Mouse (Mus musculus) heart, embryonic 10.5 days (tissue): ENCODE results near the gene Chsy1. TPM values are rescaled to one million over a fixed set of nuclear protein-coding genes. Genes with fewer than 3 reads are reported as not detected.

Experiments
- DNase-seq: peaks from one replicate; pipeline ENCODE4 v3.0.0-alpha.2; 2017; ENCODE audit warnings: low spot score
- H3K27ac ChIP-seq: fragments of 300-500 bp; sonication (generic); 2 replicates; pipeline ENCODE4 v1.5.1; 2016; ENCODE audit warnings: mild to moderate bottlenecking
- H3K27me3 ChIP-seq: fragments of 300-500 bp; sonication (generic); 2 replicates; pipeline ENCODE4 v1.6.1; 2016; ENCODE audit warnings: mild to moderate bottlenecking; ENCODE audit not compliant: poor library complexity, insufficient read depth, severe bottlenecking
- H3K36me3 ChIP-seq: fragments of 300-500 bp; sonication (generic); 2 replicates; pipeline ENCODE4 v1.6.1; 2016; ENCODE audit warnings: mild to moderate bottlenecking, moderate library complexity
- H3K4me1 ChIP-seq: fragments of 300-500 bp; sonication (generic); 2 replicates; pipeline ENCODE4 v1.6.1; 2016; ENCODE audit warnings: mild to moderate bottlenecking
- H3K4me3 ChIP-seq: fragments of 300-500 bp; sonication (generic); 2 replicates; pipeline ENCODE4 v1.5.1; 2016; ENCODE audit warnings: mild to moderate bottlenecking, moderate library complexity
- H3K9me3 ChIP-seq: fragments of 300-500 bp; sonication (generic); 2 replicates; pipeline ENCODE4 v1.6.1; 2016; ENCODE audit warnings: mild to moderate bottlenecking, moderate library complexity
- WGBS: fragments of 180-500 bp; shearing (Covaris S2); methylation state at CpG from one replicate; pipeline ENCODE4 v1.1.7; 2016; 5-methylcytosine and 5-hydroxymethylcytosine counted together
- polyA plus RNA-seq: library from polyadenylated mRNA; unstranded; fragments of >200 nt; fragmentation: Nextera tagmentation; extraction: Ambion mirVana; gene quantifications from 2 replicates; pipeline ENCODE4 v1.2.1, GENCODE M21; 2016

The Chsy1 gene
- polyA plus RNA-seq, 1 experiment from 2014 or later: 21.0 TPM

GRCm38 (mm10) chr7:66217011-66217410, 107.7 kb downstream of the Chsy1 start:
- H3K9me3 ChIP-seq: no peaks in the 10 kb centered on the region
- peak; percentile 47 for DNase-seq
- no peak overlapping the region for H3K4me3 ChIP-seq
- no peaks in the 10 kb centered on the region; the same call in 1 of the 2 replicates for H3K27me3 ChIP-seq
- WGBS: 84% methylated on average over 7 of the region's 7 CpGs
- H3K36me3 ChIP-seq: no peaks in the 10 kb centered on the region
- peaks cover 25% of the 10 kb centered on the region for H3K4me1 ChIP-seq
- H3K27ac ChIP-seq: peak overlapping the region; percentile 77; the same call in 1 of the 2 replicates

DNA sequence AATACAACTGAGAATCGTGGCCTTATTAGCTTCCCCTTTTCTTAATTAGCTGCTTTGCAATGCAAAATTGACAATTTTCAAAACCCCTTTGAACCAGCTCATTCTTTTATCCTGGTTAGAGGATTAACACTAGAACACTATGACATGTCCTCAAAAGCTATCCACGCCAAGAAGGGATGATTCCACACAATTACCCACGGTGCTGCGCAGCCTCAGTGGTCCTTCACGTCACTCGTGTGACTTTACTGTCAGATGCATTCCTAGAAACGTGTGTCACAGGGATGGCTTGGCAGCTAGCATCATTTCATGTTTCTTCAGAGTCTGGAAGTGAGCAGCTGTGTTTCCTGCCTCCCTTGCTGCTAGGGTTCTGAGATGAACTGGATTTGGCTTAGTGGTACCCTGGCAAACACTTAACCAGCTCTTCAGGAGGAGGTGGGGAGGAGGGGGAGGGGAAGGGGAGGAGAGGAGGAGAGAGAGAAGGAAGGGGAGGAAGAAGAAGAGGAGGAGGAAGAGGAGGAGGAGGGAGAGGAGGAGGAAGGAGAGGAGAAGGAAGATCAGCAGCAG, 108.3 kb downstream of the Chsy1 start:
- Histone ChIP-seq H3K36me3 (no peaks in the 10 kb centered on the region), H3K4me3 (no peak overlapping the region), H3K27ac (peak overlapping the region; percentile 77), H3K9me3 (no peaks in the 10 kb centered on the region), H3K27me3 (no peaks in the 10 kb centered on the region; the same call in 1 of the 2 replicates), H3K4me1 (peaks cover 27% of the 10 kb centered on the region)
- WGBS: 82% methylated on average over 7 of the region's 7 CpGs
- peak; percentile 42 for DNase-seq

DNA sequence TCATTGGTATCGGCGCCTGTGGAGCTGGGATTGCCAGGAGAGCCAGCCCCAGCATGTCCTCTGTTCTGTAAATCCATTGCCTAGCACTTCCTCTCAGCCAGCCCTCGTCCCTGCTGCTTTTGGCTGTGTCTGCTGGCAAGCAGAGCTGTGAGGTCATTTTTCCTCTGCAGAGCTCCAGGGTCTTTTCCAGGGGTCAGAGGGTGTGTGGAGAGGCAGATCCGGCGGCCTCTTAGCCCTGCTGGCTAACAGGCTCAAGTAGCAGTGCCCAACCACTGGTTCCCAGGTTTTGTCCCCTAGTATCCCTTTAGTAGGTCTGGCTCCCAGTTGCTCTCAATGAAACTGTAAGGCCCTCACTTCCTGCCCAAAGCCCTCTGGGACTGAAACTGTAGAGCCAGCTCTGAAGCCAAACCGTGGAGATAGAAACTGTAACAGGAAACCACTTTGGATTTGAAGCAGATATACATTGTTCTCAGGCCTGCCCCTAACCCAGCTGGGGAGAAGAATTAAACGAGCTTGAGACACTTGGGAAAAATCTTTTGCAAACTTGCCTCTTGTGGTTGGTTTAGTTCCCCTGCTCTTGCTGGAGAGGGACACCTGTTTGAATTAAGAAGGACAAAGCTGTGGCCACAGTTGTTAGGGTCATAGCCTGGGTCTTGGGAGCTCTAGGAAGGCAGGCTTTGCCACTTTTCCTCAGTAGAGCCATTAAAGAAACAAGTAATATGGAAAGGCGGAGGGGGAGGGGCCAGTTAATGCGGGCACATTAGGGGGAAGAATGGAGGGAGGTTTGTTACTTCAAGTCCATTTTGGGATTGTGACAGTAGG, 109.1 kb downstream of the Chsy1 start:
- H3K36me3 ChIP-seq: no peaks in the 10 kb centered on the region
- peak; percentile 77 for DNase-seq
- H3K27me3 ChIP-seq: no peaks in the 10 kb centered on the region; the same call in 1 of the 2 replicates
- WGBS: 32% methylated on average over 9 of the region's 9 CpGs
- H3K4me1 ChIP-seq: peaks cover 32% of the 10 kb centered on the region
- H3K27ac ChIP-seq: peak overlapping the region; percentile 77
- H3K9me3 ChIP-seq: no peaks in the 10 kb centered on the region
- no peak overlapping the region for H3K4me3 ChIP-seq

DNA sequence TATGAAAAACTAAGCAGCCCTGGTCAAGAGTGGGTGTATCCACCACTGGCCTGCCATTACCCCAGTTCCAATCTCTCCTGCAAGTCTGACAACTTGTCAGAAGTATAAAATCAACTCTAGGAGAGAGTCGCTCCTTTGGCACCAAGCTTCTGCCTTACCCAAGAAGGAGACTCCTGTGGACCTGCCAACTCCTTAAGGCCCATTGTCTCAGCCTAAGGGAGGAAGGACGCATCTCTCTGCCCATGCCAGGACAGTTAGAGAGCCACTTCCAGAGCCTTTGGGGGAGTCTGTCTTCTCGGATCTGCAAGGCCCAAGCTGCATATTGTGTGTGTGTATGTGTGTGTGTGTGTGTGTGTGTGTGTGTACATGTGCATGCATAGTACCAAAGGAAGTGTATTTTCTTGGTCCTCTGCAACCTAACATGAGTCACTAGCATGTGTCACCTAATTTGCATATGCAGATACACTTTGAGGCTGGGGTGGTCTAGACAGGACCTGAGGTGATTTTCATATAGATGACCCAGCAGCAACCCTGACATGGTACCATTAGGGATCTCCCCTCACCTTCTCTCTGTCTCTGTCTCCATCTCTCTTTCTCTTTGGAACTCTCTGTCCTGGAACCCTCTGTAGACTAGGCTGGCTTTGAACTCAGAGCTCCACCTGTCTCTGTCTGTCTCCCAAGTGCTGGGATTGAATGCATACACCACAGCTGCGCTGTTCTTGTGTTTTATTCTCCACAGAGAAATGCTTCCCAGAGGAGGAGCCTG, 109.9 kb downstream of the Chsy1 start:
- WGBS: 86% methylated on average over 4 of the region's 4 CpGs
- Histone ChIP-seq H3K27me3 (no peaks in the 10 kb centered on the region; the same call in 1 of the 2 replicates), H3K27ac (peak overlapping the region; percentile 77; the same call in 1 of the 2 replicates), H3K4me1 (peaks cover 32% of the 10 kb centered on the region), H3K4me3 (no peak overlapping the region), H3K36me3 (no peaks in the 10 kb centered on the region), H3K9me3 (no peaks in the 10 kb centered on the region)
- DNase-seq: peak; percentile 52

DNA sequence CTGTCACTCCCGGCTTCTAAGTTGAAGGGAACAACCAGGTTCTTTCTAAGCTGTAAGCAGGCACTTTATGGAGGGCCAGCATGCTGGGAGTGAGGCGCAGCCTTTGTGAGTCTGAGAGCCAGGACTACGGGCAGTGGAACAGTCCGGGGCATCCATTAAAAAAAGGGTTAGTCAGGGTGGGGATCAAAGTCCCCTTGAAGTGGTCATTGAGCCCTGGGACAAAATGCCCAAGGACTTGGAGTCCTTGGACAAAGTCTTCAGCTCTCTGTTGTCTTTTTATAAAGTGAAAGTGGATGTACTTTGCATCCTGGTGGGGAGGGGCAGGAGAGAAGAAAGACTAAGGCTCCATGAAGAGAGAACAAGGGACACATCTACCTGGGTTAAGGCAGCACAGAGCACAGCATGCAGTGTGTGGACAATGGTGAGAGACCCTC, 110.5 kb downstream of the Chsy1 start:
- no peaks in the 10 kb centered on the region; the same call in 1 of the 2 replicates for H3K27me3 ChIP-seq
- H3K4me1 ChIP-seq: peaks cover 32% of the 10 kb centered on the region
- DNase-seq: peak; percentile 62
- H3K4me3 ChIP-seq: no peak overlapping the region
- 87% methylated on average over 4 of the region's 4 CpGs for WGBS
- no peaks in the 10 kb centered on the region for H3K9me3 ChIP-seq
- H3K27ac ChIP-seq: 0 out of 2 replicates have a peak overlapping the region, but pooled peaks have one; percentile 1
- no peaks in the 10 kb centered on the region for H3K36me3 ChIP-seq

- peak; percentile 67 for DNase-seq
- 37% methylated on average over 8 of the region's 8 CpGs for WGBS
- H3K27ac ChIP-seq: peak overlapping the region; percentile 62
- no peak overlapping the region for H3K4me3 ChIP-seq
- H3K4me1 ChIP-seq: peaks cover 27% of the 10 kb centered on the region
- H3K36me3 ChIP-seq: no peaks in the 10 kb centered on the region
- H3K27me3 ChIP-seq: no peaks in the 10 kb centered on the region
- H3K9me3 ChIP-seq: no peaks in the 10 kb centered on the region
Observed at GRCm38 (mm10) chr7:66222621-66223091, 113.3 kb downstream of the Chsy1 start.

Other genes starting within 250 kb of the Chsy1 start
- gene Pcsk6, start 247.8 kb upstream of the Chsy1 start, polyA plus RNA-seq: 3.5 and 5.1 TPM in 2 replicates
- not detected in 2 replicates for gene Gm45213, start 65.9 kb upstream of the Chsy1 start, polyA plus RNA-seq
- gene Snrpa1, start 50.5 kb upstream of the Chsy1 start, polyA plus RNA-seq: 147 and 212 TPM in 2 replicates
- gene Selenos, start 29.9 kb upstream of the Chsy1 start, polyA plus RNA-seq: 88.5 and 109 TPM in 2 replicates